Mouse (Mus musculus) CD8-positive naive resting alpha-beta T cell, adult 2 months (primary cell): ENCODE data around the gene Gm20696.
A peak's percentile ranks its signal among the peaks of the same experiment; 100 is the strongest.

Source experiments
- DNase-seq, 2 experiments: peaks; one replicate each; pipeline ENCODE4 v3.0.0; 2022; ENCODE audit warnings: low read depth in 2 of 2, low spot score in 2 of 2

The Gm20696 gene

GRCm38 (mm10) chr6:99573343-99573742 is 93.3 kb downstream of the Gm20696 start:
- DNase-seq = no peak

- no peak for DNase-seq
Measured at GRCm38 (mm10) chr6:99572071-99572470, 94.5 kb downstream of the Gm20696 start.

GRCm38 (mm10) chr6:99566921-99567320 is 99.7 kb downstream of the Gm20696 start:
- no peak for DNase-seq

- DNase-seq = no peak
Measured at GRCm38 (mm10) chr6:99564766-99565165, 101.8 kb downstream of the Gm20696 start.

GRCm38 (mm10) chr6:99556950-99557349 is 109.6 kb downstream of the Gm20696 start:
- DNase-seq = no peak

- no peak for DNase-seq
Measured at GRCm38 (mm10) chr6:99552816-99553215, 113.8 kb downstream of the Gm20696 start.

- DNase-seq = no peak
Measured at GRCm38 (mm10) chr6:99546416-99546815, 120.2 kb downstream of the Gm20696 start.

- no peak for DNase-seq
Measured at GRCm38 (mm10) chr6:99545437-99545836, 121.2 kb downstream of the Gm20696 start.

- no peak for DNase-seq
Measured at GRCm38 (mm10) chr6:99541105-99541504, 125.5 kb downstream of the Gm20696 start.

GRCm38 (mm10) chr6:99540653-99541052 is 125.9 kb downstream of the Gm20696 start:
- DNase-seq = no peak

GRCm38 (mm10) chr6:99540146-99540545 is 126.5 kb downstream of the Gm20696 start:
- DNase-seq = no peak

GRCm38 (mm10) chr6:99538194-99538941 is 128.2 kb downstream of the Gm20696 start:
- DNase-seq = no peak

- DNase-seq = no peak
Measured at GRCm38 (mm10) chr6:99534211-99534745, 132.3 kb downstream of the Gm20696 start.

GRCm38 (mm10) chr6:99532458-99532857 is 134.1 kb downstream of the Gm20696 start:
- DNase-seq = no peak

- DNase-seq = no peak
Measured at GRCm38 (mm10) chr6:99528972-99529371, 137.6 kb downstream of the Gm20696 start.

GRCm38 (mm10) chr6:99527457-99528105 is 139.0 kb downstream of the Gm20696 start:
- DNase-seq = no peak

GRCm38 (mm10) chr6:99525351-99525750 is 141.2 kb downstream of the Gm20696 start:
- DNase-seq = peak; percentile 35 to 56

- no peak for DNase-seq
Measured at GRCm38 (mm10) chr6:99523679-99524370, 142.8 kb downstream of the Gm20696 start.

- peak; percentile 26 to 42 for DNase-seq
Measured at GRCm38 (mm10) chr6:99523109-99523632, 143.4 kb downstream of the Gm20696 start.

- peak; percentile 58 to 77 for DNase-seq
Measured at GRCm38 (mm10) chr6:99522359-99523108, 144.1 kb downstream of the Gm20696 start, which contains the start of gene Foxp1. TSS of gene Foxp1 (minus strand) at chr6:99522721.
